Mouse (Mus musculus): ENCODE data around the gene Usp11.
"Not testable (repeated sequence)": the region's sequence is repeated elsewhere in the genome, so short reads cannot be mapped to it uniquely, and the experiment has no call there.

The Usp11 gene

DNA sequence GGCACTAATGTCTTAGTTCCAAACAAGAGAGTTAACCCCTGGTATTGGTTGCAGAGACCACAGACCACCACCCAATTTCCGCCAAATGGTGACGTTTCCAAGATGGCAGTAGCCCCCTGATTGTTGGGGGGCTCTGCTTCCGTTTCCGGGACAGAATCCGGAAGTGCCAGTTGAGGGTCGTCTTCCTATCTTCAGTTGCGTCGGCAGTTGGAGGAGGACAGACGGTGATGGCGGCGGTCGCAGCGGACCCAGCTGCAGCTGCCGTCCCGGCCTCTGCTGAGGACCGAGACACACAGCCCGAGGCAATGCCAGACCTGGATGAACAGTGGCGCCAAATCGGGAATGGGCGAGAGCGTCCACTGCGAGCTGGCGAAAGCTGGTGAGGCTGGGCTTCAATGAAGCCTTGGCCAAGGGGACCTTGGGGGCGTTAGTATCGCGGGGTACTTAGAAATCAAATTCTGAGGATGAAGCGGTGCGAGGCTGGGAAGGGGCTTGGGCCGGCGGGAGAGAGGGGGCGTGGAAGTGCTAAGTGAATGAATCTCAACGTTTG lies at the start of gene Usp11:
Gene Usp11 (plus strand): TSS at position 166 of the 550 bp plus-strand sequence.
- peak in 1 of 2 experiments; percentile 36 for DNase-seq

DNA sequence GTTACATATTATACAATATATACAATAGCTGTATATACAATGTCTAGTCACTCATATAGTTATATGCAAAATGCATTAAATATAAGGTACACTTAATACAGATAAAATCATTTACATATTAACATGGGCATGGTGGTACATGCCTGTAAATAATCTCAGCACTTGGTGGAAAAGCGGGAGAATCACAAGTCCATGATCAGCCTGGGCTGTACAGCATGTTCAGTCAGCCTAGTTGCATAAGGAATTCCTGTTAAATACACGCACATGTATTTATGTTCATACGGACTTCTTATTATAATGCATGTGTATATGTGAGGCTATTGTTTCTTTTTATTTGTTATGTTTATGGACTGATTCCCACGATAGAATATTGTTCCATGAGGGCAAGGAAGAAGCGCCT lies 46.1 kb upstream of the Usp11 start:
- DNase-seq = no peak

DNA sequence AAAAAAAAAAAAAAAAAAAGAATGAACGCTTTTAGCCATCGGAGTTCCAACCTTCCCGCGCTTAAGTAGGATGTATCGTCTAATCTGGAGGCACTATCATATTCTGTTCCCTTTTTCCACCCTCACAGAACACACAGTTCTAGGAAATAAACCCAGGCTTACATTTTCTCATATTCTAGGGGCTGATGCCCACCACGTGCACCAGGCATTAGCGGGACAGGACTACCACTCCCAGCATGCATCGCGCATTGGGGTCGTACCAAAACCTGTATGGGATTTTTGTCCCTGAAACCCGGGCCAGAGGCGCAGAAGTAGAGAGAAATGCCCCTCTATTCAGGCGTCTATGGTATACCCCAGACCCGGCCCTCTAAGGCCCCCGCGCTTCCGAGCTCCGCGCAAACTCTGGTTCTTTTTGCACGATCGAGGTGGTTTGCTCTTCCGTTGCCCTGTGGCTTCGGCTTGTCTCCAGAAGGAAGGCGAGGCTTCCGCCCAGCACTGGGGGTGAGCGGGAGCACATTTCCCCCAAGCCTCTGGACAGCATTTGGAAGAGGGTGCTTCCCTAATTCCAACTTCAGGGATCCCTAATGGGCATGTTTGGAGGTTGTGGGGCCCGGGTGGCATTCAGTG lies 45.6 kb upstream of the Usp11 start, which contains the start of gene Uba1:
Gene Uba1 (plus strand): TSS at position 301 of the 627 bp plus-strand sequence.
- peak; percentile 76 to 86 for DNase-seq

DNA sequence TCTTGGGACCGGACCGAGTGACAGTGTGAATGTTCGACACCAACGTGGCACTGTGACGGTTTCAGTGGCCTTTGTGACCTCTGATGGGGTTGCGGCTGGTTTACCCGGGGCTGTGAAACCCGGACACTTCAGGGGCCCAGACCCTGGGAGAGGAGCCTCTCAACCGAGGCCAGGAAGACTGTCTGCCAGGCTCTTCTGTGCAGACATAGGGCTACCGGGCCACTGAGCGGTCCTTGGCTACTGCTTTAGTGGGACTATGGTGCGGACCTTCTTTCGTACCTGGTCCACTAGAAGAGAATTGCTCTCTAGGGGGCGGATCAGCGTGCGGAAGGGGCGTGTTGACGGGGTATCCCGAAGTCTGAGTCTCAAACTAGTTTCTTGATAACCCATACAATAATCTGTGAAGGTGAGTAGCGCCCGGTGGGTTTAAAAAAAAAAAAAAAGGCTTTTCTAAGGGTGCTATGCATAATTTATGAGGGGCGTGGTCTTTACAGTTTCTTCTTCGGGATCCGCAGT lies 44.8 kb upstream of the Usp11 start:
- DNase-seq = peak; percentile 9 to 13

DNA sequence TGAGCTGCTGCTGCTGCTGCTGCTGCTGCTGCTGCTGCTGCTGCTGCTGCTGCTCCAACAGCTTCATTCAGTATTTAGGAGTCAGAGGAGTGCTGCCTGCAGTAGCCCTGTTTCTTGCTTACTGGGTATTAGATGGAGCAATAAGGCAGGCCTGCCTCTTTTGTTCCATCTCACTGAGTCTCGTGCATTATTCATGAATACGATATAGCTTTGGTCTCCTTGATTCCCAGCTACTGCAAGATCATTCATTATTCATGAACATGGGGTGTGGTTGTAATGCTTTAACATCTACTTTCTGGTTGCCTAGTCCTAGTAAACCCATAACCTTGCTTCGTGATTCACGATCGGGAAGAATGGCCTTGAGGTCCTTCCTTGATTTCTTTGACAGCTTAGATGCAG lies 41.4 kb upstream of the Usp11 start:
- no peak for DNase-seq

DNA sequence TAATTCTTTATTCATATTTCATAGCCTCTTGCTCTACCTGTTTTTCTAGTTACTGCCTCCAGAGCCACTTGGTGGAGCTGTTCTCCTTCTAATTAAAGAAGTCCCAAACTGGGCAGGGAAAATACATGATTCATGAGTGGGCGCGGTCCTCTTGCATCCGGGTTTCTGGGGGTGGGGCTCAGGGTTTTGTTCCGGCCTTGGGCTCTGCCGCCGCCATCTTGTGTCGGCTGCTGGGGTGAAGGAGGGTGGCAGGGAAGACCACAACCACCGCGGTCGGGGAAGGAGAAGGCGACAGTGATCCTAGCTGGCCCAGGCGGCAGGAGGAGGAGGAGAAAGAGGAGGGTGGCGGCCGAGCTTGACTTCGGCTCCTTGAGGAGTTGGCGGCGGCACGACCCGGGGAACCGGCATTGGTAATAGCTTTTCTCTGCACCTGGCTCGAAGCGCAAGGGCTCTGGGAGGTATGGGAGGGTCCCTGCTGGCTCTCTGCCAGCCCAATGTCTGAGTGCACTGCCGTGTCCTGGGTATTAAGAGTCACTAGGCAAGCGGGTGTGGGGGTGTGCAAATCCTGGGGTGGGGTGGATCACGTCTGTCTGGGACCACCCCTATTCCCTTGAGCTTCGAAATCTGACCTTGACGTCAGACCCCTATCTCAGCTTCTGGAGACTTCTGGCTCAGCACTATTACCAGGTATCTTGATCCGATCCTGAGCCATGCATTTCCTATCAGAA lies 40.8 kb upstream of the Usp11 start:
- peak; percentile 83 to 89 for DNase-seq

DNA sequence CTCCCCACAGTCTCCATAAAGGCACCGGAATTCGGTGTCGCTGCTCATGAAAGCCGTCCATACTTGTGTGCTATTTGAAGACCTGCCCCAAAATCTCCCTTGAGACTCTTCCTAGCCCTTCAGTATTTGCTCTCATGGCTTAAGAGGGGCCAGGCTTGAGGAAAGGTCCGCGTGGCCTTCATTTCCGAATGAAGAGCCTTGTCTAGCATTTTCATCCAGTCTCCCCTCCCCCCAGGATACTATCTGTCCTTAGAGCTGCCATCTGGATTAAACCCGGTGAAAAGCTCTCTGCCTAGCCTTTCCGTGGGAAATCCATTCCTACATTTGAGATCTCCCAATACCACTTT lies 40.3 kb upstream of the Usp11 start:
- peak; percentile 18 to 28 for DNase-seq

DNA sequence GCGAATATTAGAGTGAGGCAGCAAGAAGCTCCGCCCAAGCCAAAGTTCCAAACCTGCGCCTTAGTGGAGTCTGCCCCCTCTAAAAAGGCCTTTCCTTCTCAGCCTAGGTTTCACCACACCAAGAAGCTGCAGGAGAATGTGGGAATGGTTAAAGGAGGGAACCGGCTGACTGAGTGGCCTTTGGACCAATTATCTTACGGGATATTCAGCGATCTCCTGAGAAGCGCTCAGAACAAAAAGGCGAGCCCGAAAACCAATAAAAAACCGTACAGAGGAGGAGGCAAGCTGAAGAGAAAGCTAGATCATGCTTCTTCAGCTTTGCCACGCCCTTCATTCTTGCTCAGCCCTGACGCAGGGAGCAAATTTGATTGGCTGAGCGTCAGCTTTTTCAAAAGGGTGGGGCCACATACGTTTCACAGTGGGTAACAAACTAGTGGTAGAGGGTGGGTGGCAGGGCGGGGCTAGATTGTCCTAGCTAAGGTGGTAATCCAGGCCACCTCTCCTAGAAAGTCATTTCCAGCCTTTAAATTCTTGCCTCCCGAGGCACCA lies 16.1 kb upstream of the Usp11 start, which contains the start of gene Cdk16:
Gene Cdk16 (plus strand): TSS at position 436 of the 549 bp plus-strand sequence.
- peak; percentile 81 to 92 for DNase-seq

DNA sequence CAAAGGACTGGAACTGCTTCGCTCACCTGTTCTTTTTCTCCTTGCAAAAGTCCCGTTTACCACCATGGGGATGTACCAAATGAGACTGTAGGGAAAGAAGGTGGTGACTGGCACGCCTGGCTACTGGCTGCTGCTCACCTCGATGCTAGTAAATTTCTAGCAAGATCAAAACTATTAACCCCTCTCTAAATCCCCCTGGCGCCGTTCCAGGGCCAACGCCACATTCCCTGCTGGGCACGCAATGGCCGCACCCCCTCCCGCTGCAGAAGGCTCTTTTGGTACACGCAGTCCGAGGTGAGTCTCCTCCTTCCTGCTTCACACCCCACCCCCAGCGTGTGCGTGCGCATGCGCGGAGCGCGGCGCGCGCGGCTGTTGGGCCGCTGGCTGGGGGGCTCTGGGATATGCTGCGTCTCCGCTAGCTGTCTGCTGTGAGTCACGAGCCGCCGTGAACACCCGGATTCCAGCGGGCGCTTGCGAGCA lies 15.6 kb upstream of the Usp11 start:
- peak; percentile 81 to 83 for DNase-seq

DNA sequence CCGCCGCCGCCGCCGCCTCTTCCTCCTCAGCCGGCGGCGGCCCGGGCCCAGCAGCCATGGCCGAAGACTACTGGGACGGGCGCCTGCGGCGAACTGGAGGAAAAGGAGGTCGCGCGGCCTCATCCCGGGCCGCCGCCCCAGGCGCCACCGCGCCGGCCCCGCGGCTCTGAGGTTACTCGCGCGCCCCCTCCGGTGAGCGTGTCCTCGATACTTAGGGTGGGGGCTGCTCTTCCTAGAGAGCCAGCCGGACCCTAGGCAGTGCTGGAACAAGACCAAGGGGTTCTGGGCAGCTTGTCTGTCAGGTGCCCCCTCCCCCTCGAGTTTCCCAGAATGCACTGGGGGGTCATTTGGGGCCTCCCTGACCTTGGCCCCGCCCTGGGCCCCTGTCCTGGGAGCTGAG lies 15.1 kb upstream of the Usp11 start:
- DNase-seq = peak; percentile 69 to 70

DNA sequence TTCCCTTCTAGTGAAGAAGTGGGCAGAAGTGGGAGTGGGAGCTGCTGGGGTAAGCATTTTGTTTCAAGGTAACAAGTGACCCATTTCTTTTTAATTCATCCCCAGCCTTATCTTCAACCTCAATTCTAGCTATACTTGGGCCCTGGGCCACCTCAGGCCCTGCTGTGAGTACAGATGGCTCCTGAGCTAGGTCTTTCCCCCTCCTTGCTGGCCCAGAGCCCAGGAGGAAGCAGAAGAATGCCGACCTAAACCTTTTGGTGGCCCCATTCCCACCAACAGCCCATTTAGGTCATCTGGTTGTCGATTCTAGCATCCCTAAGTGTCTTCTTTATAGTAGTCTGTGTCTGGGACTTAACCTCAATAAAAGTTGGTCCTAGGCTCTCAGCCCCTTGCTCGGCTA lies 12.1 kb upstream of the Usp11 start:
- peak; percentile 73 to 74 for DNase-seq

DNA sequence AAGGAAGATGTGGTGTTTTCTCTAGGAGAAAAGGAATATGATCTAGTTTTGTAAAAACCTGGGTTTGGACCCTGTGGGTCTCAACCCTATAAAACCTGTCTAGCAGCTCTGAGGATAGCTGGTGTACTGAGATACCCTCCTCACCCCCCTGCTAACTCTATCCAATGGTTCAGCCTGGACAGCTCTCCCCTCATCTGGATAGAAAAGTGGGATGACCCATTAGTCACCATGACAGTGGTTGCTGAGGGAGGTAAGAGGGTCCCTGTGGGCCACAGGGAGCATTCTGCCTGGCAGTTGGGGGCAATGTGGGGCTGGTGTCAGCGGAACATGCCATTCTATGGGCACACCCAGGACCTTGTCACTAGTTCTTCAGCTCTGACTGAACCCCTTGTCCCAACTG lies 11.1 kb upstream of the Usp11 start:
- DNase-seq = no peak

DNA sequence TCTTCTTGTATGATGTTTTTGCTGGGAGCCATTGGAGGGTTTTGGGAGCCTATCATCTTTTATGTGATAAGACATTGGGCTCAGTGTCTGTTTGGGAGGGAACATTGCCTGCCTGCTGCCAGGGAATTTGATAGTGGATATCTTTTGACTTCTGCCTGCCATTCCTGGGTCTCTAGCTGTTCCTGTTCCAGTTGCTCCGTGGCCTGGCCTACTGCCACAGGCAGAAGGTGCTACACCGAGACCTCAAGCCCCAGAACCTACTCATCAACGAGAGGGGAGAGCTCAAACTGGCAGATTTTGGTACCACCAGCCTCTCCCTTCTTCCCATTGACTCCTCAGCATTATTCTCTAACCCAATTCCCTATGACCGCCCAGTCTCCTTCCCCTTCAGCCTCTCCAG lies 7.9 kb upstream of the Usp11 start:
- DNase-seq = no peak

DNA sequence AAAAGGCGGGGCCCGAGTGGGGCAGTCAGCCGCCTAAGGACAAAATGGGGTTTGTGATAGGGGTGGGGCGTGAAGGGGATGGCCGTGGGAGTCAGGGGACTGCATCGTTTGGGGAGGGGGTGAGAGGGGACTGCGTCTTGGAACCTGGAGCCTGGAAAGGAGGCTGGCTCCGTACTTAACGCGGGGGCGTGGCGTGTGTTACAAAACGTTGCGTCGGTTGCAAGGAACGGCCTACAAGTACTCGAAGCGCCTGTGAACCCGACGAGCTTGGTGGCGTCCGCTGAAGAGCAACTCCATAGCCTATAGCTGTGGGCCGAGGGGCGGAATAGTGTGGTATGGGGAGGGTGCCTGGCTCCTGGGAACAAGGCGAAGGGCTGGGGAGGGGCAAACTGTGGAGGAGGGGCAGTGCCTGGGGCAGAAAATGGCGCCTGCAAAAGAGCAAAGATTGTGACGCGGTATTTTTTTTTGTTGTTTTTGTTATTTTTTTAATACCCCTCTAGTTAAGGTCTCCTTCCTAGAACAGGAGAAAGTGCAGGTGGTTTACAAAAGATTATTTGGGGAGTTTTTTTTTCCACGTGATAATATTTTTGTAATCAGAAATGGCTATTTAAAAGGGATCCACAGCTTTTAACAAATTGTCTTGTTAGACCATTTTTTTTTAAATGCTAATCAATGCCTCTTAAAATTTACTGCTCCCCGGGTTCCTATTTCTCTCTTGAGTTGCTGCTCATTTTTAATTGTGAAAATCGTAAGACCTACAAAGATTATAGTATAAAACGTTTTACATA lies 783 bp downstream of the Usp11 start:
- DNase-seq = peak; percentile 78 to 83

DNA sequence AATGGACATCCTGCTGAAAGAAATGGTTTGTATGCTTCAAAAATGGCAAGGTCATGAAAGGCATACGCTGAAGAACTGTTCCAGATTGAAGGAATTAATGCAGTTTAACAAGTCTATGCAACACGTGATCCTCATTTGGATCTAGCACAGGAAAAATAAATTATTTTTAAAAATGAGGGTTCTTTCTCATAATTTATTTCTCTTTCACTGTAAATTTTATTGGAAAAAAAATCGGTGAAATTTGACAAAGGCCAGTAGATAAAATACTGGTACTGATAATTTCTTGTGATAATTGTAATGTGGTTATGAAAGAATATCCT lies 1.3 kb downstream of the Usp11 start:
- DNase-seq = no peak

DNA sequence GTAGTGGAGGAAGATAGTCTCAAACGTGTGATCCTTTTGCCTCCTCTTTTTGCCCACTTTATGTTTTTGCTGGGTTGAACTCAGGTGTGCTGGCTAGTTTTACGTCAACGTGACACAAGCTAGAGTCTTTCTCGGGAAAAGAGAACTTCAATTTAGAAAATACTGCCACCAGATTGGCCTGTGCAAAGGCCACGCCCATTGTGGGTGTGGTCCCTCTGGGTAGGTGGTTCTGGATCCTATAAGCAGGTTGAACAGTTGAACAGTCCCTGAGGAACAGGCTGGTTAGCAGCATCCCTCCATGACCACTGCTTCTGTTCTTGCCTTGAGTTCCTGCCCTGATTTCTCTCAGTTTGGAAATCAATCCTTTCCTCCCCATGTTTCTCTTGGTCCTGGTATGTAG lies 25.0 kb downstream of the Usp11 start:
- DNase-seq = no peak

DNA sequence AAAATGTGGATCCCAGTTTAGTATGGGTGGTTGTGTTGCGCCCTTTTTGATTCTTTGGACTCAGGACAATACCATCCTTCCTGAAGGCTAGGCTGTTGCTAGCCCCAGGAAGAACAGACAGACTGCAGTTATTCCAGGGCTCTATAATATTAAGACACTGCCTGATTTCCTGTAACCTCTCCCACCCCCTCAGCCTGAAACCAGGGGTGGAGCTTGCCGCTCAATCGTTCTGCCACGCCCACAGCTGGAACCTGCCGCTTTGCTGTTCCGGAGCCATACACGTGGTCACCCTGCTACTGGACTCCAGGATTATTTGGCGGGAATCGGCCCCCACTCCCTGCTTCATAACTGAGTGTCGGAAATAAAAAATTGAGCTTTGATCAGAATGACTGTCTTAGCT lies 26.3 kb downstream of the Usp11 start:
- not testable (repeated sequence) for DNase-seq

DNA sequence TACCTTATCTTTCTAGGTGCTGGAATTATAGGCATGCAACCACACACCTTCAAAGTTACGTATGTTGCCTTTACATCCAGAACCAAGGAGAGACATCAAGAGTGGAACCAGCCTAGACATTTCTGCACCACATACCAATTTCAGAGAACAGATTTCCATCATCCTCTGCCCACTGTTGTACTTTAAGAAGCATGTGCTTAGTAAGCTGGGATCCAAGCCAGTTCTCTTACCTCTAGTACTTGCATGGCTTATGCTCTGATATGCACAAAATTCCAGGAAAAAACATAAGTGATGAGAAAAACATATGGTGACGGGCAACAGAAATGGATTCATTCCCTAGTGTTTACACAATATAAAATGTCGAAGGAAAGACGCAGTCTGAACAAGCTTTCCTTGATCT lies 32.8 kb downstream of the Usp11 start:
- DNase-seq = no peak

DNA sequence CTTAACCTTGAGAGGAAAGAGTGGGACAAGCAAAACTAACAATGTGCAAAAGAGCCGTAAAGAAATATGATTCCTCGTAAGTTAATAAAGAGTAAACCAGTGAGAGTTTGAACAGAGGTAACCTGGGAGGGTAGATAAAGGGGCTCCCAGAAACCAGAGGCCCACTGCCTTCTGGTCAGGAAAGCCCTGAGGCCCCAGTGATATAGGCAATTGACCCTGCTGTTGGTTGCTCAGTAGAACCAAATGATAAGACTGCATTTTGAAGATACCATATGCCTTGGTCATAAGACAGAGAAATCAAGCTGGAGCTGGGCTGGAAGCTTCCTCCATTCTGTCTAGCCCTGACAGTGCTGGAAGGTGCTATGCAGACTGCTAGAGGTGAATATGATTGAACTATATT lies 45.1 kb downstream of the Usp11 start:
- DNase-seq = no peak

DNA sequence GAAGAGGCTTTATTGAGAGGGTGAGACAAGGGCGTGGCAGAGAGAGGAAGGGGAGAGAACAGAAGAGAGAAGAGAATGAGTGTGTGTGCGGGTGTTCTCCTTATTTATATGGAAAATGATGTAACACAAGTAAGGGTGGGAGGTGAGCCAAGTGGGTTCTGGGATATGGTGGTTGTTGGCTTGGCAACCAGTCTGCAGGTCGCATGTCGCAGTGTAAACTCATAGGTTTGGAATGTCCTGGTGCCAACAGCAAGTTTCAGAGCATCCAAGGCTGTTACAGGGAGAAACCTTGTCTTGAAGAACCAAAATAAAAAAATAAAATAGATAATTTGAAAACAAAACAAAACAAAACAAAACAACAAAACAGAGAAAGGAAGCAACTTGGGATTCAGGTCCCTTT lies 57.5 kb downstream of the Usp11 start:
- DNase-seq = no peak

Data from cerebellum, adult 18-20 months (tissue).